Mouse (Mus musculus) common myeloid progenitor, adult 5-6 weeks (primary cell): ENCODE results near the gene Sf3a1. TPM values are rescaled to one million over a fixed set of nuclear protein-coding genes. Genes with fewer than 3 reads are reported as not detected.

Source experiments
- total RNA-seq: library from RNA; stranded (forward); fragments of 200-1000, 187-1606 nt; gene quantifications from 2 replicates; pipeline ENCODE4 v1.2.3, GENCODE M21; 2017

The Sf3a1 gene
- total RNA-seq, 1 experiment from 2014 or later: 47.1 TPM

Other genes with a start within 250 kb of the Sf3a1 start
- gene Slc35e4, start 245.7 kb upstream of the Sf3a1 start, total RNA-seq: 1.3 and 2.6 TPM in 2 replicates
- gene Tcn2, start 228.2 kb upstream of the Sf3a1 start, total RNA-seq: 13.3 and 14.8 TPM in 2 replicates
- gene Pes1, start 196.4 kb upstream of the Sf3a1 start, total RNA-seq: 140 and 247 TPM in 2 replicates
- gene 4930556J24Rik, start 183.6 kb upstream of the Sf3a1 start, total RNA-seq: not detected in 2 replicates
- gene Gal3st1, start 176.7 kb upstream of the Sf3a1 start, total RNA-seq: 1.0 TPM in 1 of 2 replicates, not detected in the other
- gene Sec14l4, start 128.9 kb upstream of the Sf3a1 start, total RNA-seq: not detected in 2 replicates
- gene Sec14l3, start 95.5 kb upstream of the Sf3a1 start, total RNA-seq: not detected in 2 replicates
- 10.7 and 16.0 TPM in 2 replicates for gene Mtfp1, start 64.9 kb upstream of the Sf3a1 start, total RNA-seq
- 2.1 and 3.7 TPM in 2 replicates for gene Sec14l2, start 36.9 kb upstream of the Sf3a1 start, total RNA-seq
- gene Rnf215, start 25.1 kb upstream of the Sf3a1 start, total RNA-seq: 8.7 and 11.5 TPM in 2 replicates
- 2.1 TPM in 2 replicates for gene Ccdc157, start 57 bp upstream of the Sf3a1 start, total RNA-seq
- gene Tbc1d10a, start 26.4 kb downstream of the Sf3a1 start, total RNA-seq: 4.7 and 6.3 TPM in 2 replicates
- gene Castor1, start 57.9 kb downstream of the Sf3a1 start, total RNA-seq: 0.50 and 4.6 TPM in 2 replicates
- 15.7 and 16.1 TPM in 2 replicates for gene Osm, start 76.1 kb downstream of the Sf3a1 start, total RNA-seq
- gene Lif, start 97.2 kb downstream of the Sf3a1 start, total RNA-seq: 0.63 and 1.1 TPM in 2 replicates